Comparison of ENCODE assay signal across 7 mouse cellular contexts in the genomic region with DNA sequence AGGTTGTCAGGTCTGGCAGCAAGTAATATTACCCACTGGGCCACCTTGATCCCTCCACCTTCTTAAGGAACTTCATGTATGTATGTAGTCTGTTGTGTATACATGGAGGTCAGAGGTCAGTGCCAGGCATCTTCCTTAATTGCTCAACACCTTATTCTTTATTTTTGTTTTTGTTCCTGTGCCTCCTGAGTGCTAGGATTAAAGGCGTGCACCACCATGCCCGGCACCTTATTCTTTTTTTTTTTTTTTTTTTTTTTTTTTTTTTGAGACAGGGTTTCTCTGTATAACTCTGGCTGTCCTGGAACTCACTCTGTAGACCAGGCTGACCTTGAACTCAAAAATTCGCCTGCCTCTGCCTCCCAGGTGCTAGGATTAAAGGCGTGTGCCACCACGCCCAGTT. TPM values are rescaled to one million over a fixed set of nuclear protein-coding genes. Genes with fewer than 3 reads are reported as not detected.
DNase-seq lines count a peak whose midpoint lies in the region; TF ChIP-seq lines count a peak whose summit lies in the region.
"Not testable (repeated sequence)": the region's sequence is repeated elsewhere in the genome, so short reads cannot be mapped to it uniquely, and the experiment has no call there.
"Had no signal": no experiment of that assay in that cellular context is flagged by ENCODE, and none has a peak within 500 bp of the region (broad histone marks: within the 10 kb centered on the region; RNA-seq: fewer than 3 reads in every experiment).

No protein-coding gene starts in this region.

- H3K27me3 ChIP-seq in E14TG2a.4 (ENCODE audit: insufficient read depth, low read length); ES-Bruce4 (ENCODE audit: control insufficient read depth, insufficient read depth, low read length, poor library complexity, severe bottlenecking); MEL (ENCODE audit: control insufficient read depth in 1 of 2, insufficient read depth in 2 of 2, low read length in 2 of 2): not testable (repeated sequence)

- H3K36me3 ChIP-seq in E14TG2a.4 (ENCODE audit: insufficient read depth, low read length) (peaks cover 90% of the 10 kb centered on the region), ES-Bruce4 (ENCODE audit: control insufficient read depth, insufficient read depth, low read length, poor library complexity, severe bottlenecking) (peaks cover 26% of the 10 kb centered on the region), ES-E14 (ENCODE audit: control insufficient read depth, insufficient read depth, low read length, poor library complexity, severe bottlenecking) (peaks cover 47% of the 10 kb centered on the region)
- H3K36me3 ChIP-seq in MEL (ENCODE audit: control insufficient read depth in 1 of 2, insufficient read depth in 2 of 2, low read length in 2 of 2) = not testable (repeated sequence)

- not testable (repeated sequence) for TF ChIP-seq EP300 in ES-Bruce4 (IDR thresholded peaks at IDR 0.05; ENCODE audit: insufficient read depth, low read depth, low read length); MEL (IDR thresholded peaks at IDR 0.05; ENCODE audit: low read depth in 1 of 2, low read length in 2 of 2)

- TF ChIP-seq POLR2A in ES-Bruce4 (IDR thresholded peaks at IDR 0.05; ENCODE audit: insufficient read depth, low read length); MEL (IDR thresholded peaks at IDR 0.05; ENCODE audit: control insufficient read depth in 1 of 2, insufficient read depth in 1 of 2, low read depth in 1 of 2, low read length in 2 of 2, poor library complexity in 1 of 2): not testable (repeated sequence)

- DNase-seq in ES-E14 (ENCODE audit: low read depth, low spot score); MEL (ENCODE audit: low read depth, low spot score): not testable (repeated sequence)

- not testable (repeated sequence) for H3K9me3 ChIP-seq in E14TG2a.4 (ENCODE audit: low read length); ES-Bruce4 (replicated peaks; ENCODE audit: control insufficient read depth, insufficient read depth, low read length, poor library complexity, severe bottlenecking); ES-E14 (ENCODE audit: control insufficient read depth, insufficient read depth, low read depth, low read length); MEL (replicated peaks; ENCODE audit: insufficient read depth, low read length)

- in situ Hi-C loops in ES-E14 (cut with MboI; ENCODE audit: low sequenced_read_pairs in 2 of 2, unreplicated experiment in 2 of 2) = not testable (repeated sequence)

- H3K79me2 ChIP-seq in MEL (ENCODE audit: control insufficient read depth, insufficient read depth, low read length, poor library complexity) = not testable (repeated sequence)

- not testable (repeated sequence) for H3K9ac ChIP-seq in ES-Bruce4 (ENCODE audit: low read depth, poor library complexity, severe bottlenecking); ES-E14 (ENCODE audit: insufficient read depth, low read depth, low read length, poor library complexity, severe bottlenecking); MEL (ENCODE audit: control insufficient read depth, low read depth, low read length, poor library complexity, severe bottlenecking)

- H3K27ac ChIP-seq in ES-Bruce4 (ENCODE audit: insufficient read depth, low read length) = peak overlapping the region; percentile 74
- H3K27ac ChIP-seq in ES-E14 (ENCODE audit: insufficient read depth, low read depth, low read length, poor library complexity, severe bottlenecking); MEL (ENCODE audit: control insufficient read depth, low read depth, low read length): not testable (repeated sequence)

- peaks cover 78% of the 10 kb centered on the region for H3K4me1 ChIP-seq in E14TG2a.4 (replicated peaks; ENCODE audit: low read depth, low read length)
- not testable (repeated sequence) for H3K4me1 ChIP-seq in ES-Bruce4 (ENCODE audit: control insufficient read depth, insufficient read depth, low read length); MEL (ENCODE audit: control insufficient read depth in 1 of 2, insufficient read depth in 2 of 2, low read length in 2 of 2)
- peaks cover 12 to 23% of the 10 kb centered on the region in 2 experiments; a peak in 3 of 4 replicates for H3K4me1 ChIP-seq in ES-E14 (ENCODE audit: control insufficient read depth in 2 of 2, insufficient read depth in 2 of 2, low read length in 2 of 2, poor library complexity in 1 of 2)

- peak overlapping the region; percentile 65; the same call in 1 of the 2 replicates for H3K4me3 ChIP-seq in E14TG2a.4 (replicated peaks; ENCODE audit: low read length)
- H3K4me3 ChIP-seq in ES-Bruce4 (ENCODE audit: low read depth, low read length); ES-E14 (ENCODE audit: insufficient read depth in 1 of 2, low read depth in 1 of 2, low read length in 2 of 2, poor library complexity in 1 of 2, severe bottlenecking in 1 of 2); MEL (ENCODE audit: control insufficient read depth in 1 of 2, insufficient read depth in 1 of 2, low read depth in 2 of 2, low read length in 2 of 2): not testable (repeated sequence)

- not testable (repeated sequence) for TF ChIP-seq RAD21 in MEL (IDR thresholded peaks at IDR 0.05; ENCODE audit: low read depth, low read length)

- not testable (repeated sequence) for TF ChIP-seq CTCF in E14TG2a.4 (conservative IDR thresholded peaks at IDR 0.05; ENCODE audit: low read length); ES-Bruce4 (IDR thresholded peaks at IDR 0.05; ENCODE audit: low read depth, low read length); MEL (IDR thresholded peaks at IDR 0.05 in 2 of 3, conservative IDR thresholded peaks at IDR 0.05 in 1 of 3; ENCODE audit: control insufficient read depth in 1 of 3, insufficient read depth in 1 of 3, low read depth in 2 of 3, low read length in 3 of 3, poor library complexity in 1 of 3, severe bottlenecking in 1 of 3)

TF ChIP-seq in ES-E14, 5 proteins besides CTCF, POLR2A, EP300 and RAD21:
- TF ChIP-seq ZNF384 (IDR thresholded peaks at IDR 0.05; ENCODE audit: low read depth, low read length) = peak; percentile 79; the same call in 1 of the 2 replicates
TF ChIP-seq in ES-E14: peak in this region for 1; not testable (repeated sequence) for 4.

TF ChIP-seq in MEL, 35 proteins besides CTCF, POLR2A, EP300 and RAD21:
- TF ChIP-seq ZNF384 (IDR thresholded peaks at IDR 0.05; ENCODE audit: low read depth, low read length) = peak; percentile 64

RNA-seq across cellular contexts. Expression of gene Spc24, which starts 13.3 kb away (rescaled TPM):
- polyA plus RNA-seq in ES-Bruce4 (2011; ENCODE audit: insufficient read depth, insufficient read length, low read depth, missing spikeins) = 56.6 and 62.5 TPM in 2 replicates
- 127 and 169 TPM in 2 replicates for total RNA-seq in ES-E14 (2012; rRNA removed)
- total RNA-seq in MEL (2012; rRNA removed) = 304 and 305 TPM in 2 replicates
- 100 to 1,000 TPM in 1 of 2 experiments, not detected in 1; 377 TPM for polyA plus RNA-seq in MEL (2012; ENCODE audit: insufficient read depth in 1 of 2, insufficient read length in 2 of 2, low read depth in 1 of 2, low replicate concordance in 2 of 2, missing spikeins in 1 of 2)

RNA-seq across cellular contexts. Expression of gene Kank2, which starts 25.1 kb away (rescaled TPM):
- 62.3 and 63.5 TPM in 2 replicates for polyA plus RNA-seq in ES-Bruce4 (2011; ENCODE audit: insufficient read depth, insufficient read length, low read depth, missing spikeins)
- 32.6 and 51.6 TPM in 2 replicates for total RNA-seq in ES-E14 (2012; rRNA removed)
- total RNA-seq in MEL (2012; rRNA removed) = 5.9 and 7.6 TPM in 2 replicates
- 10 to 100 TPM in 1 of 2 experiments, not detected in 1; 16.3 TPM for polyA plus RNA-seq in MEL (2012; ENCODE audit: insufficient read depth in 1 of 2, insufficient read length in 2 of 2, low read depth in 1 of 2, low replicate concordance in 2 of 2, missing spikeins in 1 of 2)
- polyA plus RNA-seq: activated CD4-positive, CD25-positive, alpha-beta regulatory T cell, adult 4 months; CD4-positive, CD25-positive, alpha-beta regulatory T cell, adult 4 months; G1E had no signal

RNA-seq across cellular contexts. Expression of gene Ldlr, which starts 50.1 kb away (rescaled TPM):
- polyA plus RNA-seq in ES-Bruce4 (2011; ENCODE audit: insufficient read depth, insufficient read length, low read depth, missing spikeins) (79.3 and 80.6 TPM in 2 replicates), MEL (2012; ENCODE audit: insufficient read depth in 1 of 2, insufficient read length in 2 of 2, low read depth in 1 of 2, low replicate concordance in 2 of 2, missing spikeins in 1 of 2) (10 to 100 TPM in 1 of 2 experiments, not detected in 1; 90.6 TPM)
- total RNA-seq in ES-E14 (2012; rRNA removed) (95.7 and 184 TPM in 2 replicates), MEL (2012; rRNA removed) (58.1 and 69.1 TPM in 2 replicates)
